Mouse (Mus musculus) midbrain, embryonic 13.5 days (tissue): ENCODE results near the gene Olfr524. TPM values are rescaled to one million over a fixed set of nuclear protein-coding genes. Genes with fewer than 3 reads are reported as not detected.

ENCODE experiments used
- ATAC-seq: fragments of 200-750 bp; cut with Nextera tagmentation; 2 replicates; pipeline ENCODE4 v1.8.0; 2017; ENCODE audit warnings: mild to moderate bottlenecking, moderate TSS enrichment, moderate library complexity
- H3K27ac ChIP-seq: fragments of 300-500 bp; sonication (generic); 2 replicates; pipeline ENCODE4 v1.5.1; 2015; ENCODE audit warnings: inconsistent platforms, mild to moderate bottlenecking, moderate library complexity
- H3K27me3 ChIP-seq: fragments of 300-500 bp; sonication (generic); 2 replicates; pipeline ENCODE4 v1.6.1; 2015; ENCODE audit warnings: mild to moderate bottlenecking, inconsistent platforms
- H3K36me3 ChIP-seq: fragments of 300-500 bp; sonication (generic); 2 replicates; pipeline ENCODE4 v1.6.1; 2015; ENCODE audit warnings: mild to moderate bottlenecking, inconsistent platforms
- H3K4me1 ChIP-seq: fragments of 300-500 bp; sonication (generic); replicated peaks from 2 replicates; pipeline ENCODE4 v1.6.1; 2015; ENCODE audit warnings: inconsistent platforms
- H3K4me2 ChIP-seq: fragments of 300-500 bp; sonication (generic); replicated peaks from 2 replicates; pipeline ENCODE4 v1.6.1; 2015; ENCODE audit warnings: moderate library complexity, mild to moderate bottlenecking, inconsistent platforms
- H3K4me3 ChIP-seq: fragments of 300-500 bp; sonication (generic); replicated peaks from 2 replicates; pipeline ENCODE4 v1.5.1; 2015; ENCODE audit warnings: mild to moderate bottlenecking, inconsistent platforms
- H3K9ac ChIP-seq: fragments of 300-500 bp; sonication (generic); replicated peaks from 2 replicates; pipeline ENCODE4 v1.6.1; 2015; ENCODE audit warnings: mild to moderate bottlenecking, inconsistent platforms
- H3K9me3 ChIP-seq: fragments of 300-500 bp; sonication (generic); 2 replicates; pipeline ENCODE4 v1.6.1; 2016; ENCODE audit warnings: mild to moderate bottlenecking, inconsistent platforms
- WGBS: fragments of 180-500 bp; shearing (Covaris S2); methylation state at CpG from one replicate; pipeline ENCODE4 v1.1.7; 2015; 5-methylcytosine and 5-hydroxymethylcytosine counted together
- polyA plus RNA-seq: library from polyadenylated mRNA; unstranded; fragments of >200 nt; fragmentation: Nextera tagmentation; extraction: Ambion mirVana; gene quantifications from 2 replicates; pipeline ENCODE4 v1.2.1, GENCODE M21; 2015

Olfr524 gene
- polyA plus RNA-seq: not detected in 2 replicates

GRCm38 (mm10) chr7:140205864-140206263 lies at the start of gene Olfr524:
TSS of gene Olfr524 (minus strand) at chr7:140205964.
- H3K4me1 ChIP-seq: no peaks in the 10 kb centered on the region
- no peak within 1 kb of the TSS for H3K27ac ChIP-seq
- H3K27me3 ChIP-seq: no peaks in the 10 kb centered on the region
- no peaks in the 10 kb centered on the region for H3K9me3 ChIP-seq
- no peak within 1 kb of the TSS for H3K4me2 ChIP-seq
- H3K9ac ChIP-seq: no peak within 1 kb of the TSS
- H3K4me3 ChIP-seq: no peak within 1 kb of the TSS
- no peaks in the 10 kb centered on the region for H3K36me3 ChIP-seq
- ATAC-seq: no peak

DNA sequence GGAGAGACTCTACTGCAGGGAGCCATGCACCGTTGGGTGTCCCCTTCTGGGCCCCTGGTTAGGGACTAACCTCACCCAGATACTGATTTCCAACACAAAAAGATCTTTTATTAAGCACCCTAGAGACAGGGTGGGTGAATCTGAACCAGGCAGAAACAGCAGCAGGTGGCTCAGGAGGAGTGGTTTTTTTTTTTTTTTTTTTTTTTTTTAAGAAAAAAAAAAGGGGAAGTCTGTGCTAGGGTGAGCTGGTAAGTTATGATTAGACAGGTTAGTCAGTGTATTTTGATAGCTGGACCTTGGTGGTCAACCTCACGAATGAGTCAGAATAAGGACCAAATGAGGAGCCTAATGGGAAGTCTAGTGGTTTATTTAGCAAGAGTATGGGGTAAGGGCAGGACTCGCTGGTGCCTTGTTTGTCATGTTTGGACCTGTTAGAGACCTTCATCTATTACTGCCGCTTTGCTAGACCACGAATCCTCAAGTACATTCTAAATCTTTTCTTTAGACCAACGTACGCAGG lies 48.1 kb upstream of the Olfr524 start:
- no peaks in the 10 kb centered on the region for H3K4me1 ChIP-seq
- no peak overlapping the region for H3K4me3 ChIP-seq
- H3K36me3 ChIP-seq: no peaks in the 10 kb centered on the region
- no peak overlapping the region for H3K27ac ChIP-seq
- no peaks in the 10 kb centered on the region for H3K27me3 ChIP-seq
- H3K9me3 ChIP-seq: no peaks in the 10 kb centered on the region
- no peak for ATAC-seq
- H3K9ac ChIP-seq: no peak overlapping the region
- no peak overlapping the region for H3K4me2 ChIP-seq
- WGBS: 86% methylated on average over 7 of the region's 7 CpGs

DNA sequence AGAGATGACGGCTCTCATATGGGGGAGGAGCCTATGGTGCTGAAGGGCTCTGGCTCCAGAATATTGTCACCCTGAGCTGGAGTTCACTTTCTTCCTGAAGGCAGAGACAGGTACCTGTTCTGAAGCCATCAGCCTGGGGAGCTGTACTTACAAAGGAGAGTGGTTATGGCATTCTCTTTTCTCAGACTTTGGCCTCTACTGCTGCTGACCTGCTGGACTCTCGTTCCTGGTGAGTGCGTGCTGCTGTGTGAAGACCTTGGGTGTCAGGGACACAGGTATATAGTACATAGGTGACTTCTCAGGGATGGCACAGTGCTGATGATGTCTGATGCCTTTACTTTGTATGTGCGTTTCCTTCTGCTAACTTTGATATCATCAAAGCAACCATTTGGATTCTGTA lies 41.5 kb upstream of the Olfr524 start, which contains the start of gene 5830411N06Rik:
Gene 5830411N06Rik, plus strand, starts transcription at position 69 of the 400 bp plus-strand sequence.
- no peak for ATAC-seq
- H3K36me3 ChIP-seq: no peaks in the 10 kb centered on the region
- H3K4me1 ChIP-seq: no peaks in the 10 kb centered on the region
- H3K9me3 ChIP-seq: no peaks in the 10 kb centered on the region
- H3K27ac ChIP-seq: no peak within 1 kb of the TSS
- no peaks in the 10 kb centered on the region for H3K27me3 ChIP-seq
- H3K4me3 ChIP-seq: no peak within 1 kb of the TSS
- H3K4me2 ChIP-seq: no peak within 1 kb of the TSS
- no peak within 1 kb of the TSS for H3K9ac ChIP-seq
- 84% methylated on average over 4 of the region's 4 CpGs for WGBS

GRCm38 (mm10) chr7:140233696-140234095 lies 27.9 kb upstream of the Olfr524 start:
- no peaks in the 10 kb centered on the region for H3K9me3 ChIP-seq
- H3K4me3 ChIP-seq: no peak overlapping the region
- 100% methylated on average over 3 of the region's 3 CpGs for WGBS
- ATAC-seq: no peak
- no peak overlapping the region for H3K4me2 ChIP-seq
- H3K27me3 ChIP-seq: no peaks in the 10 kb centered on the region
- no peaks in the 10 kb centered on the region for H3K4me1 ChIP-seq
- H3K27ac ChIP-seq: no peak overlapping the region
- no peaks in the 10 kb centered on the region for H3K36me3 ChIP-seq
- no peak overlapping the region for H3K9ac ChIP-seq

- H3K9ac ChIP-seq: no peak overlapping the region
- no peak overlapping the region for H3K4me2 ChIP-seq
- no peaks in the 10 kb centered on the region for H3K9me3 ChIP-seq
- no peaks in the 10 kb centered on the region for H3K4me1 ChIP-seq
- H3K4me3 ChIP-seq: no peak overlapping the region
- ATAC-seq: no peak
- 70% methylated on average over 2 of the region's 2 CpGs for WGBS
- H3K27ac ChIP-seq: no peak overlapping the region
- H3K36me3 ChIP-seq: no peaks in the 10 kb centered on the region
- H3K27me3 ChIP-seq: no peaks in the 10 kb centered on the region
Measured at GRCm38 (mm10) chr7:140231026-140231425, 25.3 kb upstream of the Olfr524 start.

- Histone ChIP-seq H3K27me3 (no peaks in the 10 kb centered on the region), H3K4me1 (no peaks in the 10 kb centered on the region), H3K27ac (no peak overlapping the region), H3K4me3 (no peak overlapping the region), H3K4me2 (no peak overlapping the region), H3K9ac (no peak overlapping the region), H3K36me3 (no peaks in the 10 kb centered on the region), H3K9me3 (no peaks in the 10 kb centered on the region)
- 88% methylated on average over 13 of the region's 13 CpGs for WGBS
- ATAC-seq: no peak
Measured at GRCm38 (mm10) chr7:140228476-140228875, 22.7 kb upstream of the Olfr524 start.

DNA sequence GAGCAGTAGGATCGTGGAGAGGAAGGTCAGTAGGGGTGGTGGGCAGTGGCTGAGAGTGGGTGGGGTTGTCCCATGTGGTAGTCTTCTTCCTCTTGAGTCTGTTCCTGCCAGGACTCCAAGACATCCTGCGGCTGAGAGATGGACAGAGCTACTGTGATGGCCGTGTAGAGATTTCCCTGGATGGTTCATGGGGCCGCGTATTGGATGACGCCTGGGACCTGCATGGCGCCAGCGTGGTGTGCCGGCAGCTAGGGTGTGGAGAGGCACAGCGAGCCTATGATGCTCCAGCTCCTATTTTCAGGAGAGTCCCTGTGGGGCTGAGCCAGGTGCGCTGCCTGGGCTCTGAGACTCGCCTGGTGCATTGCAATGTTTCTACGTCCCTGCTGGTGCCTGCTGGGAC lies 18.4 kb upstream of the Olfr524 start:
- Histone ChIP-seq H3K4me3 (no peak overlapping the region), H3K4me2 (no peak overlapping the region), H3K27me3 (no peaks in the 10 kb centered on the region), H3K9ac (no peak overlapping the region), H3K9me3 (no peaks in the 10 kb centered on the region), H3K4me1 (no peaks in the 10 kb centered on the region), H3K27ac (no peak overlapping the region), H3K36me3 (no peaks in the 10 kb centered on the region)
- ATAC-seq: no peak
- 87% methylated on average over 13 of the region's 13 CpGs for WGBS

- H3K4me3 ChIP-seq: no peak overlapping the region
- no peak overlapping the region for H3K4me2 ChIP-seq
- no peak overlapping the region for H3K27ac ChIP-seq
- no peaks in the 10 kb centered on the region for H3K36me3 ChIP-seq
- 82% methylated on average over 4 of the region's 4 CpGs for WGBS
- no peak overlapping the region for H3K9ac ChIP-seq
- no peaks in the 10 kb centered on the region for H3K9me3 ChIP-seq
- H3K4me1 ChIP-seq: no peaks in the 10 kb centered on the region
- ATAC-seq: no peak
- no peaks in the 10 kb centered on the region for H3K27me3 ChIP-seq
Measured at GRCm38 (mm10) chr7:140220375-140220774, 14.6 kb upstream of the Olfr524 start.

- no peaks in the 10 kb centered on the region for H3K36me3 ChIP-seq
- no peak overlapping the region for H3K4me2 ChIP-seq
- no peak overlapping the region for H3K27ac ChIP-seq
- no peak overlapping the region for H3K4me3 ChIP-seq
- H3K27me3 ChIP-seq: no peaks in the 10 kb centered on the region
- no peak overlapping the region for H3K9ac ChIP-seq
- no peaks in the 10 kb centered on the region for H3K4me1 ChIP-seq
- no peak for ATAC-seq
- 22% methylated on average over 1 of the region's 1 CpGs for WGBS
- no peaks in the 10 kb centered on the region for H3K9me3 ChIP-seq
Measured at GRCm38 (mm10) chr7:140219268-140219667, 13.5 kb upstream of the Olfr524 start.

DNA sequence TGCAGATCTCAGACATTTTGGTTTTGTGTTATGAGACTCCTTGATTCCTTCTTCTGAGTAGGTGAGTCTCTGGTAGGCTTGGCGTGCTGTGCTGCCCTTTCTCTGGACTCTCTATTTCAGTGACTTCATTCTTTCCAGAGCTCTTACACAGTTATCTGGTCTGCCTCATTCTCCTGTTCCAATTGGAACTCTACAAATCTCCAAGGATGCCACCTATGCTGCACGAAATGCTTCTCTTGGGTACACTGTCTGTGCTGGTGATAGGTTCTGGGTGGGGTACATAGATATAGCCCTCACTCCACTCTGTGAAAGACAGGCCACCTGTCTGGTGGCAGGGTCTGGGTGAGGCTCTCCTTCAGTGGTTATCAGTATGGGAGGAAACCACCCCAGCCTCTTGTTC lies 12.2 kb upstream of the Olfr524 start, which contains the start of gene Cd163l1:
Gene Cd163l1, plus strand, starts transcription at position 301 of the 400 bp plus-strand sequence.
- Histone ChIP-seq H3K9me3 (no peaks in the 10 kb centered on the region), H3K4me3 (no peak within 1 kb of the TSS), H3K4me2 (no peak within 1 kb of the TSS), H3K27ac (no peak within 1 kb of the TSS), H3K27me3 (no peaks in the 10 kb centered on the region), H3K36me3 (no peaks in the 10 kb centered on the region), H3K4me1 (no peaks in the 10 kb centered on the region), H3K9ac (no peak within 1 kb of the TSS)
- no peak for ATAC-seq
- 87% methylated on average over 2 of the region's 2 CpGs for WGBS

DNA sequence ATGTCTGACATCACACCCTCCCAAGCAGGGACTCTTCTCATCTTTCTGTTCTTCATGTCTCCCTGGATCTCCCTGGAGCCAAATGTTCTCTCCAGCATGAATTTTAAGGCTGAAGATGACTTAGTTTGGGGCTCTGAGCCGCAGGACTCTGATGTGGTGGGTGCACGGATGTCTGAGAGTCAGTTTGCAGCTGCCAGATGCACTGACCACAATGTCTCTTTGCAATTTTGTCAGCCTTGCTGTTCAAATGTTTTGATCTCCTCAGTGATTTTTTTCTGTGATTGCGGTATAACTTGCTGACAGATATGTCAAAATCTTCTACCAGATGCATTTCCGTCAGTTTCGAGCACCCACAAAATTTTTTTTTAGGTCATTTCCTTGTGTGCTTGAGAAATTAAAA lies 8.1 kb upstream of the Olfr524 start:
- no peaks in the 10 kb centered on the region for H3K36me3 ChIP-seq
- H3K4me2 ChIP-seq: no peak overlapping the region
- no peak overlapping the region for H3K4me3 ChIP-seq
- WGBS: 87% methylated on average over 5 of the region's 5 CpGs
- no peaks in the 10 kb centered on the region for H3K4me1 ChIP-seq
- no peaks in the 10 kb centered on the region for H3K9me3 ChIP-seq
- H3K27ac ChIP-seq: no peak overlapping the region
- no peak overlapping the region for H3K9ac ChIP-seq
- H3K27me3 ChIP-seq: no peaks in the 10 kb centered on the region
- ATAC-seq: no peak

DNA sequence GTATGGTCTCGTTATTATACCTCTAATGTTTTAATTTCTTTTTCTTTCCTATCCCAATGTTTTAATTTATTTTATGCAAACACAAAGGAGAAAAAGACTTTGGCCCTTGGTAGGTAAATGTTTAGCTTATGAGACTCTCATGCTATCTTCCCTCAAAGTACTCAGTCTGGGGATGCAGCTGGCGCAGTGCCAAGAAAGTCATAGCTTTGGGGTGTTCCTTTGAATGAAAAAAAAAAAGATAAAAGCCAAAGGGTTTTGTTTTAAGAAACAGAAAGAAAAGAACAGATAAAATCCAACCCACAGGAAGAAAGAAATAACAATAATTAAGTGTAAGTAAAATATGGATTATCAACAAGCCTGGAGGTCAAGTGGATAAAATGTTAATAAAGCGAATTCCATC lies 2.9 kb upstream of the Olfr524 start:
- Histone ChIP-seq H3K27me3 (no peaks in the 10 kb centered on the region), H3K9ac (no peak overlapping the region), H3K9me3 (no peaks in the 10 kb centered on the region), H3K4me1 (no peaks in the 10 kb centered on the region), H3K27ac (no peak overlapping the region), H3K36me3 (no peaks in the 10 kb centered on the region), H3K4me3 (no peak overlapping the region), H3K4me2 (no peak overlapping the region)
- no peak for ATAC-seq
- 91% methylated on average over 3 of the region's 3 CpGs for WGBS

DNA sequence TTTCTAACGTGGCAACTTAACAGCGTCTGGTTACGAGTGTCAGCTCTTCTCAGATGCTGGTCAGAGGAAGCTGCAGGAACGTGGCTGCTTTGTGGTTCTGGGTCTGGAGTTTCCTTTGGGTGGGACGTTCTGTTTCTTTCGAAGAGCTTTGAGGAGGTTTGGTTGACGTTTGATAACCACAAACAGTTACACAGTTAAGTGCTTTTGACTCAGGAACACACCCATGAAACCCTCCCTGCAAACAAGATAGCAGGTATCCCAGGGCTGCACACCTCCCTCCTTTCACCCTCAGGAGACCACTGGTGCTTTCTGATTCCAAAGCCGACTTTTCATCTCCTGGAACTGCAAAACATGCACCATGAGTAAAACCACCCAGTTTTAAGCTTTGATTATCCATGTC lies 2.4 kb upstream of the Olfr524 start:
- no peak overlapping the region for H3K4me3 ChIP-seq
- no peak overlapping the region for H3K4me2 ChIP-seq
- 79% methylated on average over 8 of the region's 8 CpGs for WGBS
- no peaks in the 10 kb centered on the region for H3K9me3 ChIP-seq
- no peaks in the 10 kb centered on the region for H3K36me3 ChIP-seq
- H3K27me3 ChIP-seq: no peaks in the 10 kb centered on the region
- no peaks in the 10 kb centered on the region for H3K4me1 ChIP-seq
- no peak overlapping the region for H3K27ac ChIP-seq
- no peak overlapping the region for H3K9ac ChIP-seq
- no peak for ATAC-seq
